Mouse (Mus musculus) kidney, adult 2 months (tissue): ENCODE measurements at regions not wholly inside any gene's neighbourhood (a gene's known extent, or its start where the extent isn't known, plus 50 kb on each side); places are given as distances from the start of the nearest gene placed in this dataset.

Experiments
- CTCF ChIP-seq: fragments of 200-500 bp; conservative IDR thresholded peaks from 2 replicates; pipeline ENCODE4 v1.5.1; 2011; ENCODE audit warnings: low read depth, mild to moderate bottlenecking, control low read depth, low read length, moderate library complexity, mixed read lengths; ENCODE audit not compliant: insufficient read depth, insufficient read length
- POLR2A ChIP-seq: fragments of 200-500 bp; IDR thresholded peaks from one replicate; pipeline ENCODE4 v1.6.1; 2011; ENCODE audit warnings: low read depth, low read length, control low read depth

GRCm38 (mm10) chr1:64446492-64446891 lies 86.0 kb upstream of the Creb1 start:
- TF ChIP-seq CTCF: no peak
- TF ChIP-seq POLR2A: no peak
